Mouse (Mus musculus): ENCODE measurements around the gene Mfsd13b. TPM values are rescaled to one million over a fixed set of nuclear protein-coding genes. Genes with fewer than 3 reads are reported as not detected.

The Mfsd13b gene
- polyA plus RNA-seq, 1 experiment from 2014 or later, result not detected

DNA sequence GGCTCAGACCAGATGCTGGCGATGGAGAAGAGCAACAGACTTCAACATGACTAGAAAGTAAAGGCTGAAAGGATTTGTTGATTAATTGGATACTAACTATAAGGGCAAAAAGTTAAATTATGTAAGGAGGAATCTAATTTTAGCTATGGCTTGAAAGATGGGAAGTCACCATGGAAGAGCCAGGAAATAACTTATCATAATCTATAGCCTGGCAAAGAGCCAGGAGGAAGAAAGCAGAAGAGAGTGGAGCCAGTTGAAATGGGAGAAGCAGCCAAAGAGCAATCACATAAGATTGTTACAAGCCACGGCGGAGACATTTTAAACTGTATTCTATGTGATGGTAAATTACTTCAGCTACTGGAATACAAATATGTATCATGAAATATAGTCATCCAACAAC, 8.3 kb upstream of the Mfsd13b start:
- Histone ChIP-seq H3K27me3 (ENCODE audit: control insufficient read depth, insufficient read depth, low read length) (no peaks in the 10 kb centered on the region), H3K9ac (replicated peaks; ENCODE audit: low read depth, low read length) (no peak overlapping the region), H3K9me3 (ENCODE audit: control insufficient read depth, low read length) (no peaks in the 10 kb centered on the region), H3K4me2 (ENCODE audit: low read depth, low read length) (no peak overlapping the region), H3K27ac (ENCODE audit: low read depth, low read length) (no peak overlapping the region), H3K4me1 (ENCODE audit: control insufficient read depth, insufficient read depth, low read length) (peaks cover 9% of the 10 kb centered on the region; the same call in 1 of the 2 replicates), H3K36me3 (ENCODE audit: control insufficient read depth, insufficient read depth, low read length) (no peaks in the 10 kb centered on the region), H3K4me3 (ENCODE audit: low read depth, low read length) (no peak overlapping the region)
- ATAC-seq (ENCODE audit: low read depth), result no peak
- 66% methylated on average over 3 of the region's 3 CpGs for WGBS

DNA sequence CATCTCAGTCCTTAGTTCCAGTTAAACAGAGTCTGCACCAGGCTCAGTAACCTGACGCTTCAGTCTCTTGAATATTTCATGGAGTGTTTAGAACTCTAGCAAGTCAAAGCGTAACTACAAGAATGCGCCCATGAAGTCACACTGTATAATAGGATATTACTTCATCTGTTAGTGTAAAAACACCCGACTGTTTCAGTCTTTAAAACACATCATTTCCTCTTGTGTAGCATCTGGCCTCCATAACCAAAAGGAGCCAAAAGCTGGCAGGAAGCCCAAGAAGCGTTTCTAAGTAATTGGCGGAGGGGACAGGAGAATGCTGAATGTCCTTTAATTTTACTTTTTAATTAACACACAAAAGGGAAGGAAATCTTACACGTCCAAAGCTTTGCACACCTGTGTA, 5.2 kb upstream of the Mfsd13b start:
- WGBS, result 36% methylated on average over 7 of the region's 7 CpGs
- Histone ChIP-seq H3K4me3 (ENCODE audit: low read depth, low read length) (no peak overlapping the region), H3K9me3 (ENCODE audit: control insufficient read depth, low read length) (no peaks in the 10 kb centered on the region), H3K4me1 (ENCODE audit: control insufficient read depth, insufficient read depth, low read length) (peaks cover 13% of the 10 kb centered on the region; the same call in 1 of the 2 replicates), H3K27me3 (ENCODE audit: control insufficient read depth, insufficient read depth, low read length) (no peaks in the 10 kb centered on the region), H3K4me2 (ENCODE audit: low read depth, low read length) (no peak overlapping the region), H3K9ac (replicated peaks; ENCODE audit: low read depth, low read length) (no peak overlapping the region), H3K27ac (ENCODE audit: low read depth, low read length) (peak overlapping the region; percentile 40; the same call in 1 of the 2 replicates), H3K36me3 (ENCODE audit: control insufficient read depth, insufficient read depth, low read length) (no peaks in the 10 kb centered on the region)
- ATAC-seq (ENCODE audit: low read depth), result no peak

- H3K27ac ChIP-seq (ENCODE audit: low read depth, low read length), result no peak overlapping the region
- peak overlapping the region; percentile 78; the same call in 1 of the 2 replicates for H3K4me2 ChIP-seq (ENCODE audit: low read depth, low read length)
- ATAC-seq (ENCODE audit: low read depth), result no peak
- H3K9ac ChIP-seq (replicated peaks; ENCODE audit: low read depth, low read length), result no peak overlapping the region
- H3K4me3 ChIP-seq (ENCODE audit: low read depth, low read length), result no peak overlapping the region
- H3K27me3 ChIP-seq (ENCODE audit: control insufficient read depth, insufficient read depth, low read length), result no peaks in the 10 kb centered on the region
- H3K36me3 ChIP-seq (ENCODE audit: control insufficient read depth, insufficient read depth, low read length), result no peaks in the 10 kb centered on the region
- no peaks in the 10 kb centered on the region for H3K9me3 ChIP-seq (ENCODE audit: control insufficient read depth, low read length)
- H3K4me1 ChIP-seq (ENCODE audit: control insufficient read depth, insufficient read depth, low read length), result peaks cover 13% of the 10 kb centered on the region; the same call in 1 of the 2 replicates
- WGBS, result 92% methylated on average over 4 of the region's 4 CpGs
Observed at GRCm38 (mm10) chr7:120980041-120980440, 2.3 kb upstream of the Mfsd13b start.

DNA sequence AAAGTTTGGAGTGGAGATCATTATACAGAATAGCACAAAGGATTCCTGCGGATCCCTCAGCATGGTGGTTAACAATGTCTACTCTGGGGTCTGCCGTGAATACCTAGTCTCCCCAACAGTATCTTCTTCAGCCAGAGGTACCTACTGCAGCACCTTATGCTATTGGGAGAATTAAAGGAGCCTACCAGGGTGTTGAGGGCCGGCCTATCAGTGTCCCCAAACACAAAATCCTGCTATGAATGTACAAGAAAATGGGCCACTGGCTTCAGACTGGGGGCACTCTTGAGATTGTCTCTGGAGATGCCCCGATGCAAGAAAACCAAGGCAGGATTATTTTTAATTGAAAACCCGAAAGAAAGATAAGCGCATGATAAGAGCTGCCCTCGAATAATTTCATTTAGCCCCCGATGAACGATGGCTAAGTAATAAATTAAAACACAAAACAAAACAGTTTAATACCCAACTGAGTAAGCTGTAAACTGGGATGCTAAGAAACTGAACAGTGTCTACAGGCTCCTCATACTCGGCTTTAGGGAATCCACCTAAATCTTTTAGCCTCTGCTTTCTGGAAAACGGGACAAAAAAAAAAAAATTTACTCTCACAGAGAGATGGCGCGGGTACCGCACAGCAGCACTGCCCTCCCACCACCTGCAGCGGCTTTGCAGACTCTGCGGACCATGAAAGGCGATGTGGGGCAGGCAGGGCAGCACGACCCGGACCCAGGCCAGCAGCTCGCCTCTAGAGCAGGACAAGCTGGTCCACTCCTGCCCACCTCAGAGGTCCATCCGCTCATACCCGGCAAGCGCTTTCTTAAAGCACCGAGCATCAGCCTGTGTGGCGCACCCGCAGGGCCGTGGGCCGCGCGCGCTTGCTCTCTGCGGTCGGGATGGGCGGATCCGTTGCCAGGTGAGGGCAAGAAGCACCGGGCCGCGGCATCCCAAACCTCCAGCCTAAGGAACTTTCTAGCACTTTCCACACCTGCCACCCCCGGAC, 1.1 kb upstream of the Mfsd13b start:
- H3K9ac ChIP-seq (replicated peaks; ENCODE audit: low read depth, low read length), result peak overlapping the region; percentile 70
- H3K27ac ChIP-seq (ENCODE audit: low read depth, low read length), result peak overlapping the region; percentile 56; the same call in 1 of the 2 replicates
- H3K4me3 ChIP-seq (ENCODE audit: low read depth, low read length), result peak overlapping the region; percentile 89
- ATAC-seq (ENCODE audit: low read depth), result peak; percentile 64
- H3K4me2 ChIP-seq (ENCODE audit: low read depth, low read length), result peak overlapping the region; percentile 78
- H3K4me1 ChIP-seq (ENCODE audit: control insufficient read depth, insufficient read depth, low read length), result peaks cover 13% of the 10 kb centered on the region; the same call in 1 of the 2 replicates
- WGBS, result 3% methylated on average over 39 of the region's 39 CpGs
- H3K9me3 ChIP-seq (ENCODE audit: control insufficient read depth, low read length), result no peaks in the 10 kb centered on the region
- no peaks in the 10 kb centered on the region for H3K27me3 ChIP-seq (ENCODE audit: control insufficient read depth, insufficient read depth, low read length)
- H3K36me3 ChIP-seq (ENCODE audit: control insufficient read depth, insufficient read depth, low read length), result no peaks in the 10 kb centered on the region

DNA sequence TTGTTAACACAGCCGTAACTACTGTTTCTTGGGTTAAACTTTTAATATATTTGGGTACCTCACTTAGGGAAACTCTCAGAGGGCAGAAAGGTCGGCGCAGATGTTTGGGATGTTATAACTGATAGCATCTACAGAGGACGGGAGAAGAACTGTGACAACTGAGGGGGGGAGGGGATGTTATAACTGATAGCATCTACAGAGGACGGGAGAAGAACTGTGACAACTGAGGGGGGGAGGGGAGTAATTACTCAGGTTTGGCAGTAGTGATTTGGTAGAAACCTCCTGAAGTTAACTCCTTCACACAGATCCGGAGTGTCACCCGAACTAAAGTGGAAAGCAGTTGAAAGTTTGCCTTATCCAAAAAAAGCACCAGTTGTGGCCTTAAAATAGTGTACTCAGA, 659 bp downstream of the Mfsd13b start:
- no peaks in the 10 kb centered on the region for H3K36me3 ChIP-seq (ENCODE audit: control insufficient read depth, insufficient read depth, low read length)
- H3K27me3 ChIP-seq (ENCODE audit: control insufficient read depth, insufficient read depth, low read length), result no peaks in the 10 kb centered on the region
- H3K27ac ChIP-seq (ENCODE audit: low read depth, low read length), result peak overlapping the region; percentile 49
- H3K4me3 ChIP-seq (ENCODE audit: low read depth, low read length), result peak overlapping the region; percentile 89
- no peaks in the 10 kb centered on the region for H3K9me3 ChIP-seq (ENCODE audit: control insufficient read depth, low read length)
- peaks cover 4% of the 10 kb centered on the region; the same call in 1 of the 2 replicates for H3K4me1 ChIP-seq (ENCODE audit: control insufficient read depth, insufficient read depth, low read length)
- ATAC-seq (ENCODE audit: low read depth), result no peak
- 15% methylated on average over 7 of the region's 7 CpGs for WGBS
- peak overlapping the region; percentile 50 for H3K9ac ChIP-seq (replicated peaks; ENCODE audit: low read depth, low read length)
- peak overlapping the region; percentile 78 for H3K4me2 ChIP-seq (ENCODE audit: low read depth, low read length)

DNA sequence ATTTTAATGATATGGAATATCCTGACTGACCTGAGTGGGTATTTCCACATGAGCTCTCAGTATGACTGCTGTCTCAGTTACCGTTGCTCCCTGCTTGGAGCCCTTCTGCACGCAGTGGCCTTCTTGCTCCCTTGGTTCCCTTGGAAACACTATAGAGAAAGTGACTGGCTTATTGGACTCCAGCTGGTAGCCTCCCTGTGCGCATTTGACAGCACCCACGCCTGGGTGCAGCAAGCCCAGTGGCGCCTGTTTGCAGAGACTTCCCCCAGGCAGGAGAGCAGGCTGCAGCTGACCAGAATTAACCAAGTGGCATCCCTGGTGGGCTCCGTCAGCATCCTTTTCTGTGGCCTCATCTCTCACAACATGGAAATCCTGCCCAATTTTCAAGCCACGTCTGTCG, 8.9 kb downstream of the Mfsd13b start:
- H3K4me2 ChIP-seq (ENCODE audit: low read depth, low read length), result no peak overlapping the region
- no peak overlapping the region for H3K27ac ChIP-seq (ENCODE audit: low read depth, low read length)
- no peaks in the 10 kb centered on the region for H3K9me3 ChIP-seq (ENCODE audit: control insufficient read depth, low read length)
- no peaks in the 10 kb centered on the region for H3K4me1 ChIP-seq (ENCODE audit: control insufficient read depth, insufficient read depth, low read length)
- WGBS, result 67% methylated on average over 8 of the region's 8 CpGs
- H3K9ac ChIP-seq (replicated peaks; ENCODE audit: low read depth, low read length), result no peak overlapping the region
- no peaks in the 10 kb centered on the region for H3K27me3 ChIP-seq (ENCODE audit: control insufficient read depth, insufficient read depth, low read length)
- no peaks in the 10 kb centered on the region for H3K36me3 ChIP-seq (ENCODE audit: control insufficient read depth, insufficient read depth, low read length)
- H3K4me3 ChIP-seq (ENCODE audit: low read depth, low read length), result no peak overlapping the region
- ATAC-seq (ENCODE audit: low read depth), result no peak

DNA sequence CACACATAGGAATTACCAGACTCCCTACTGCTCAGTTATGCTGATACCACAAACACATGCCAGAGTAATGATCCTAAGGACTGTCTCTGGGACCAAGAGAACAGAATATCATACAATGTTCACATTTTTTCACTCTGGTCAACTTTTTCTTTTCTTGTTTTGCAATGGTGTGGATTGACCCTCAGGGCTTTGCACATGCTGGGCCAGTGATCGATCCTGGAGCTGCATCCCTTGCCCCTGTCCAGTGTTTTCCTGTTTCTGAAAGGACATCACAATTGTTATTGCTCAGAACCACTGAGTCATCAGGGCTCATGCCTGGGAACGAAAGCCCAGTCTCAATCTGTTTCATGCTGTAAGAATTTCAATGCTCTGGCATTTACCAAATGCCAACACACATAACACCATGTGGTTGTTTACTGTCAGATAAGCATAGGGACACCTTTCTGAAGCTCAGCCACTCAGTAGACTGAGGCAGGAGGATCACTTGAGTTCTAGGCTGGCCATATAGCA, 16.8 kb downstream of the Mfsd13b start:
- Histone ChIP-seq H3K27me3 (ENCODE audit: control insufficient read depth, insufficient read depth, low read length) (no peaks in the 10 kb centered on the region), H3K4me1 (ENCODE audit: control insufficient read depth, insufficient read depth, low read length) (no peaks in the 10 kb centered on the region), H3K4me2 (ENCODE audit: low read depth, low read length) (no peak overlapping the region), H3K9ac (replicated peaks; ENCODE audit: low read depth, low read length) (no peak overlapping the region), H3K4me3 (ENCODE audit: low read depth, low read length) (no peak overlapping the region), H3K9me3 (ENCODE audit: control insufficient read depth, low read length) (no peaks in the 10 kb centered on the region), H3K36me3 (ENCODE audit: control insufficient read depth, insufficient read depth, low read length) (no peaks in the 10 kb centered on the region), H3K27ac (ENCODE audit: low read depth, low read length) (no peak overlapping the region)
- 84% methylated on average over 2 of the region's 2 CpGs for WGBS
- ATAC-seq (ENCODE audit: low read depth), result no peak

- no peaks in the 10 kb centered on the region for H3K36me3 ChIP-seq (ENCODE audit: control insufficient read depth, insufficient read depth, low read length)
- ATAC-seq (ENCODE audit: low read depth), result no peak
- no peak overlapping the region for H3K9ac ChIP-seq (replicated peaks; ENCODE audit: low read depth, low read length)
- 86% methylated on average over 3 of the region's 3 CpGs for WGBS
- no peaks in the 10 kb centered on the region for H3K4me1 ChIP-seq (ENCODE audit: control insufficient read depth, insufficient read depth, low read length)
- no peaks in the 10 kb centered on the region for H3K27me3 ChIP-seq (ENCODE audit: control insufficient read depth, insufficient read depth, low read length)
- no peak overlapping the region for H3K4me2 ChIP-seq (ENCODE audit: low read depth, low read length)
- no peaks in the 10 kb centered on the region for H3K9me3 ChIP-seq (ENCODE audit: control insufficient read depth, low read length)
- H3K4me3 ChIP-seq (ENCODE audit: low read depth, low read length), result no peak overlapping the region
- no peak overlapping the region for H3K27ac ChIP-seq (ENCODE audit: low read depth, low read length)
Observed at GRCm38 (mm10) chr7:121000065-121000822, 17.9 kb downstream of the Mfsd13b start.

Measured in neural tube, embryonic 14.5 days (tissue).